Mouse (Mus musculus) forebrain, embryonic 12.5 days (tissue): ENCODE measurements around the gene Fcrls. TPM values are rescaled to one million over a fixed set of nuclear protein-coding genes. Genes with fewer than 3 reads are reported as not detected.

ENCODE experiments used
- ATAC-seq: fragments of 200-750 bp; cut with Nextera tagmentation; 2 replicates; pipeline ENCODE4 v1.8.0; 2017; ENCODE audit warnings: moderate TSS enrichment; ENCODE audit not compliant: low FRiP score
- H3K27ac ChIP-seq: fragments of 300-500 bp; sonication (generic); 2 replicates; pipeline ENCODE4 v1.5.1; 2016; ENCODE audit warnings: mild to moderate bottlenecking
- H3K27me3 ChIP-seq: fragments of 300-500 bp; sonication (generic); 2 replicates; pipeline ENCODE4 v1.6.1; 2016; ENCODE audit warnings: mild to moderate bottlenecking
- H3K36me3 ChIP-seq: fragments of 300-500 bp; sonication (generic); replicated peaks from 2 replicates; pipeline ENCODE4 v1.6.1; 2016; ENCODE audit warnings: mild to moderate bottlenecking
- H3K4me1 ChIP-seq: fragments of 300-500 bp; sonication (generic); 2 replicates; pipeline ENCODE4 v1.6.1; 2016
- H3K4me2 ChIP-seq: fragments of 300-500 bp; sonication (generic); 2 replicates; pipeline ENCODE4 v1.6.1; 2016; ENCODE audit warnings: mild to moderate bottlenecking, moderate library complexity
- H3K4me3 ChIP-seq: fragments of 300-500 bp; sonication (generic); replicated peaks from 2 replicates; pipeline ENCODE4 v1.5.1; 2016; ENCODE audit warnings: mild to moderate bottlenecking
- H3K9ac ChIP-seq: fragments of 300-500 bp; sonication (generic); 2 replicates; pipeline ENCODE4 v1.6.1; 2016; ENCODE audit warnings: mild to moderate bottlenecking
- H3K9me3 ChIP-seq: fragments of 300-500 bp; sonication (generic); 2 replicates; pipeline ENCODE4 v1.6.1; 2016
- WGBS: fragments of 180-500 bp; shearing (Covaris S2); methylation state at CpG from one replicate; pipeline ENCODE4 v1.1.7; 2016; 5-methylcytosine and 5-hydroxymethylcytosine counted together
- polyA plus RNA-seq: library from polyadenylated mRNA; unstranded; fragments of >200 nt; fragmentation: Nextera tagmentation; extraction: Ambion mirVana; gene quantifications from 2 replicates; pipeline ENCODE4 v1.2.1, GENCODE M21; 2016

Fcrls gene
- polyA plus RNA-seq, 1 experiment from 2014 or later: 6.4 TPM

- Histone ChIP-seq H3K9ac (no peak overlapping the region), H3K27ac (no peak overlapping the region), H3K4me3 (no peak overlapping the region), H3K27me3 (no peaks in the 10 kb centered on the region), H3K4me2 (no peak overlapping the region), H3K36me3 (no peaks in the 10 kb centered on the region), H3K4me1 (no peaks in the 10 kb centered on the region), H3K9me3 (no peaks in the 10 kb centered on the region)
- no peak for ATAC-seq
- 92% methylated on average over 19 of the region's 19 CpGs for WGBS
These were observed 49.2 kb downstream of the Fcrls start for GRCm38 (mm10) chr3:87214221-87214864.

DNA sequence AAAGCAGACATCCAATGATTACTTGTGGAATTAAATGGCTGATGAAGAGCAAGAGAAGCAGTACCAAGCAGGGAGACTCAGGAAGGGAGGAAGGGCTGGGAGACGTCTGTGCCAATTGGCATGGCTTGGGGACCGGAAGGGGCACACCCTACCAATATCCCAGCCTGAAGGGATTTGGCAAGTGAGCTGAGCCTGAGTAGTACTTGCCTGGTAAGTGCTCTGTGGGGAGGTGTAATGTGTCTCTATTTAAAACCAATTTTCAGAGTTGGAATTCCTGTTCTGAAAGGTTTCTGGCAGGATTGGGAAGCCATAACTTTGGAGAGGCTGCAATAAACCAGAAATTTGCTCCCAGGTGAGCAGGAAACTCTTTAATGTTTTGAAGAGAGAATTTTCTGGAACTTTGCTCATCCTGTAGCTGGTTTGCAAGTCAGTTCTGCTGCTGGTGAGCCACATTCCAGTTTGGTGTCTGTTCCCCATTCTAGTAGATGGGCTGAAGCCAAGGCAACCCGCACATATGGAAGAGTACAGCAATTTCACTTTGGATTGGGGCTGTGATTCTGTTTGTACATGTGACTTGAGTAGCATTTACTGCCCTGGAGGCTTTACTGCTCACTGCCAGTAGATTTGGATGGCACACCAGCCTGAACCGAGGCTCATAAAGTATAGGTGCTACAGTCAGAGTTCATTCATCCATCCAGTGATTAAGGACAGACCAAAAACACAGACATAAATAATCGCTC lies 57.0 kb downstream of the Fcrls start:
- H3K9me3 ChIP-seq: no peaks in the 10 kb centered on the region
- H3K4me3 ChIP-seq: no peak overlapping the region
- 89% methylated on average over 5 of the region's 5 CpGs for WGBS
- no peak overlapping the region for H3K4me2 ChIP-seq
- H3K9ac ChIP-seq: no peak overlapping the region
- H3K27ac ChIP-seq: no peak overlapping the region
- no peaks in the 10 kb centered on the region for H3K36me3 ChIP-seq
- no peak for ATAC-seq
- H3K27me3 ChIP-seq: no peaks in the 10 kb centered on the region
- 0 out of 2 replicates have a peak, but pooled peaks cover 5% of the 10 kb centered on the region for H3K4me1 ChIP-seq

Other genes starting within 250 kb of the Fcrls start
- gene Kirrel, start 89.0 kb downstream of the Fcrls start, polyA plus RNA-seq: 11.5 and 12.9 TPM in 2 replicates
- not detected in 2 replicates for gene Cd5l, start 94.1 kb upstream of the Fcrls start, polyA plus RNA-seq
- not detected in 2 replicates for gene Fcrl1, start 112.6 kb upstream of the Fcrls start, polyA plus RNA-seq
- not detected in 2 replicates for gene Fcrl5, start 172.0 kb upstream of the Fcrls start, polyA plus RNA-seq